Mouse (Mus musculus): ENCODE data around the gene Vmn2r19. TPM values are rescaled to one million over a fixed set of nuclear protein-coding genes. Genes with fewer than 3 reads are reported as not detected.
"Not testable (repeated sequence)": the region's sequence is repeated elsewhere in the genome, so short reads cannot be mapped to it uniquely, and the experiment has no call there.

Vmn2r19 gene
- not detected in 2 replicates for total RNA-seq (2014; fragmentation: Nextera tagmentation)
- total RNA-seq (2017) = not detected in 2 replicates

GRCm38 (mm10) chr6:123308033-123308432 lies at the start of gene Vmn2r19:
Vmn2r19 (plus strand) TSS chr6:123308333.
- ATAC-seq (replicated peaks; ENCODE audit: low FRiP score, low TSS enrichment, poor library complexity, severe bottlenecking) = no peak

GRCm38 (mm10) chr6:123258946-123259345 lies 49.2 kb upstream of the Vmn2r19 start:
- ATAC-seq (replicated peaks; ENCODE audit: low FRiP score, low TSS enrichment, poor library complexity, severe bottlenecking) = peak; percentile 79

GRCm38 (mm10) chr6:123259889-123260603 lies 48.1 kb upstream of the Vmn2r19 start:
- peak; percentile 24 for ATAC-seq (replicated peaks; ENCODE audit: low FRiP score, low TSS enrichment, poor library complexity, severe bottlenecking)

GRCm38 (mm10) chr6:123260868-123261267 lies 47.3 kb upstream of the Vmn2r19 start:
- no peak for ATAC-seq (replicated peaks; ENCODE audit: low FRiP score, low TSS enrichment, poor library complexity, severe bottlenecking)

GRCm38 (mm10) chr6:123261555-123262161 lies 46.5 kb upstream of the Vmn2r19 start, which contains the start of gene Clec4d:
Clec4d (plus strand) TSS chr6:123262111.
- peak; percentile 76 for ATAC-seq (replicated peaks; ENCODE audit: low FRiP score, low TSS enrichment, poor library complexity, severe bottlenecking)

GRCm38 (mm10) chr6:123264194-123264593 lies 43.9 kb upstream of the Vmn2r19 start:
- peak; percentile 62 for ATAC-seq (replicated peaks; ENCODE audit: low FRiP score, low TSS enrichment, poor library complexity, severe bottlenecking)

GRCm38 (mm10) chr6:123265809-123266208 lies 42.3 kb upstream of the Vmn2r19 start:
- ATAC-seq (replicated peaks; ENCODE audit: low FRiP score, low TSS enrichment, poor library complexity, severe bottlenecking) = no peak

- ATAC-seq (replicated peaks; ENCODE audit: low FRiP score, low TSS enrichment, poor library complexity, severe bottlenecking) = peak; percentile 68
These were observed 41.2 kb upstream of the Vmn2r19 start for GRCm38 (mm10) chr6:123266945-123267344.

- no peak for ATAC-seq (replicated peaks; ENCODE audit: low FRiP score, low TSS enrichment, poor library complexity, severe bottlenecking)
These were observed 28.7 kb upstream of the Vmn2r19 start for GRCm38 (mm10) chr6:123279443-123279842.

GRCm38 (mm10) chr6:123286311-123286710 lies 21.8 kb upstream of the Vmn2r19 start:
- ATAC-seq (replicated peaks; ENCODE audit: low FRiP score, low TSS enrichment, poor library complexity, severe bottlenecking) = no peak

- peak; percentile 83 for ATAC-seq (replicated peaks; ENCODE audit: low FRiP score, low TSS enrichment, poor library complexity, severe bottlenecking)
These were observed 19.2 kb upstream of the Vmn2r19 start for GRCm38 (mm10) chr6:123288931-123289330.

- ATAC-seq (replicated peaks; ENCODE audit: low FRiP score, low TSS enrichment, poor library complexity, severe bottlenecking) = no peak
These were observed 18.4 kb upstream of the Vmn2r19 start, which contains the start of gene Clec4e for GRCm38 (mm10) chr6:123289753-123290152. Clec4e (minus strand) TSS chr6:123289870.

- ATAC-seq (replicated peaks; ENCODE audit: low FRiP score, low TSS enrichment, poor library complexity, severe bottlenecking) = peak; percentile 94
These were observed 15.3 kb upstream of the Vmn2r19 start for GRCm38 (mm10) chr6:123292751-123293400.

- not testable (repeated sequence) for ATAC-seq (replicated peaks; ENCODE audit: low FRiP score, low TSS enrichment, poor library complexity, severe bottlenecking)
These were observed 14.6 kb upstream of the Vmn2r19 start for GRCm38 (mm10) chr6:123293509-123293908.

GRCm38 (mm10) chr6:123296687-123297086 lies 11.4 kb upstream of the Vmn2r19 start:
- no peak for ATAC-seq (replicated peaks; ENCODE audit: low FRiP score, low TSS enrichment, poor library complexity, severe bottlenecking)

GRCm38 (mm10) chr6:123306315-123306714 lies 1.8 kb upstream of the Vmn2r19 start:
- ATAC-seq (replicated peaks; ENCODE audit: low FRiP score, low TSS enrichment, poor library complexity, severe bottlenecking) = peak; percentile 73

GRCm38 (mm10) chr6:123332503-123332902 lies 24.4 kb downstream of the Vmn2r19 start:
- ATAC-seq (replicated peaks; ENCODE audit: low FRiP score, low TSS enrichment, poor library complexity, severe bottlenecking) = no peak

GRCm38 (mm10) chr6:123340093-123340492 lies 32.0 kb downstream of the Vmn2r19 start:
- peak; percentile 96 for ATAC-seq (replicated peaks; ENCODE audit: low FRiP score, low TSS enrichment, poor library complexity, severe bottlenecking)

- no peak for ATAC-seq (replicated peaks; ENCODE audit: low FRiP score, low TSS enrichment, poor library complexity, severe bottlenecking)
These were observed 38.0 kb downstream of the Vmn2r19 start for GRCm38 (mm10) chr6:123346141-123346540.

Data from megakaryocyte-erythroid progenitor cell, adult 5-6 weeks (primary cell).